In the genomic region with DNA sequence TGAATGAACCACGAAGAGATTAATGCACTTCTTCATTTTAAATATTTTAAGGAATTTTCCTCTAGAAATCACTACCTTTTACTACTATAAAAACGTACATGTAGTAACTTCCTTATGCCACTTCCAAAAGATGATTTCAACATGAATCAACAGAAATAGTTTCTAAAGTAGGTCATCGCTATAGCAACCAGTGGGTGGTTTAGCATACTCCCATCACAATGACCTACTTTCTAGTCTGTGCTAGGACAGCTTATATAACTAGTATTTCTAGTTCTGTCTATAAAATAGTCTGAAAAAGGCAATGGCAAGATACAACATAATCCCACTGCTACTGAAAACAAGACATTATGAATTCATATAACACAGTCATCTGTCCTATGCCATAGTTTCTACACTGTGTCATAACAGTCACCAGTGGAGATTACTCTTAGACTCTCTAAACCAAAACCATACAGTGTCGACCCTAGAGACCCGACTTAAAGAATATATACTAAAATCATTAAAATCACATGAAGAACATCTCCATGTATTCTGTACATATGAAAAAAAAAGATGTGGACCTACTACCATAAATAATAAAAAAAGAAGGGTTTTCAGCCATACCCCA, we compare ENCODE assay signal across 8 mouse cellular contexts. TPM values are rescaled to one million over a fixed set of nuclear protein-coding genes. Genes with fewer than 3 reads are reported as not detected.
A peak's percentile ranks its signal among the peaks of the same experiment; 100 is the strongest.
DNase-seq lines count a peak whose midpoint lies in the region; ATAC-seq and TF ChIP-seq lines count a peak whose summit lies in the region.

No protein-coding gene starts in this region.

- intact Hi-C loops in gastrocnemius, postnatal 36 days (cut with DNase I), result no loop called here
- intact Hi-C loops in left cerebral cortex, postnatal 14 days (cut with DNase I), result no loop called here

- no peaks in the 10 kb centered on the region for H3K27me3 ChIP-seq in midbrain, postnatal 0 days (ENCODE audit: insufficient read depth, low read length)

- no peak for TF ChIP-seq CTCF in midbrain, postnatal 0 days (IDR thresholded peaks at IDR 0.05)

- WGBS in midbrain, postnatal 0 days, result 57% methylated on average over 5 of the region's 5 CpGs

- H3K36me3 ChIP-seq in midbrain, postnatal 0 days (ENCODE audit: insufficient read depth, low read length), result no peaks in the 10 kb centered on the region

- ATAC-seq in midbrain, postnatal 0 days (ENCODE audit: low FRiP score), result peak; percentile 88
- no peak for ATAC-seq in erythroblast, adult 5-6 weeks (replicated peaks; ENCODE audit: low FRiP score, poor library complexity, severe bottlenecking)

- no peak overlapping the region for H3K9ac ChIP-seq in midbrain, postnatal 0 days (replicated peaks; ENCODE audit: low read length, poor library complexity, severe bottlenecking)

- no peaks in the 10 kb centered on the region for H3K4me1 ChIP-seq in midbrain, postnatal 0 days (ENCODE audit: insufficient read depth, low read length)

- no peak overlapping the region for H3K4me2 ChIP-seq in midbrain, postnatal 0 days (ENCODE audit: low read depth, low read length, poor library complexity, severe bottlenecking)

- H3K9me3 ChIP-seq in midbrain, postnatal 0 days (ENCODE audit: low read length), result no peaks in the 10 kb centered on the region

- no peak overlapping the region for H3K4me3 ChIP-seq in midbrain, postnatal 0 days (ENCODE audit: low read depth, low read length)

- peak; percentile 69 for DNase-seq in gastrocnemius, adult 18-20 months (ENCODE audit: low spot score)
- DNase-seq in gastrocnemius, postnatal 36 days, result no peak
- peak; percentile 38 to 88 for DNase-seq in left cerebral cortex, postnatal 14 days (ENCODE audit: low spot score in 2 of 2)
- no peak for DNase-seq in left cerebral cortex, adult 18-20 months (ENCODE audit: low spot score in 2 of 2)
- peak; percentile 19 for DNase-seq in T-cell, adult 2 months (ENCODE audit: low spot score)
- peak; percentile 82 for DNase-seq in midbrain, postnatal 0 days (ENCODE audit: low spot score)
- no peak for DNase-seq in gastrocnemius, adult 8-10 months (ENCODE audit: low spot score in 2 of 2)

- peak overlapping the region; percentile 68; the same call in 1 of the 2 replicates for H3K27ac ChIP-seq in midbrain, postnatal 0 days (ENCODE audit: low read depth, low read length)

RNA-seq across cellular contexts. Expression of gene Cry1, which starts 23.0 kb away (rescaled TPM):
- 10 to 100 TPM; 10.8 to 16.1 TPM for total RNA-seq in gastrocnemius, adult 18-20 months (2021)
- total RNA-seq in gastrocnemius, postnatal 36 days (2021), result 1 to 10 TPM; 8.3 to 8.6 TPM
- 10 to 100 TPM; 15.0 to 18.6 TPM for total RNA-seq in left cerebral cortex, postnatal 14 days (2021)
- 10 to 100 TPM; 23.9 to 33.3 TPM for total RNA-seq in left cerebral cortex, adult 18-20 months (2021)
- 22.1 and 27.8 TPM in 2 replicates for total RNA-seq in midbrain, postnatal 0 days (2014; rRNA removed)
- 30.9 and 34.8 TPM in 2 replicates for polyA plus RNA-seq in midbrain, postnatal 0 days (2015; fragmentation: Nextera tagmentation; extraction: Ambion mirVana)
- 10 to 100 TPM; 11.5 to 13.2 (median 11.8) TPM for total RNA-seq in gastrocnemius, adult 8-10 months (2022)
- total RNA-seq in erythroblast, adult 5-6 weeks (2015; ENCODE audit: low replicate concordance), result 1.0 and 3.7 TPM in 2 replicates
- 3.5 and 4.3 TPM in 2 replicates for total RNA-seq in erythroblast, adult 5-6 weeks (2017; ENCODE audit: low replicate concordance)

RNA-seq across cellular contexts. Expression of gene Mterf2, which starts 34.0 kb away (rescaled TPM):
- 10 to 100 TPM; 11.4 to 15.0 TPM for total RNA-seq in gastrocnemius, adult 18-20 months (2021)
- total RNA-seq in gastrocnemius, postnatal 36 days (2021), result 10 to 100 TPM in 1 of 2 experiments, 1 to 10 TPM in 1; 8.4 to 14.9 TPM
- total RNA-seq in left cerebral cortex, postnatal 14 days (2021), result 10 to 100 TPM; 14.6 to 14.8 TPM
- total RNA-seq in left cerebral cortex, adult 18-20 months (2021), result 10 to 100 TPM; 16.6 to 18.2 TPM
- total RNA-seq in midbrain, postnatal 0 days (2014; rRNA removed), result 32.7 and 39.5 TPM in 2 replicates
- polyA plus RNA-seq in midbrain, postnatal 0 days (2015; fragmentation: Nextera tagmentation; extraction: Ambion mirVana), result 19.8 and 21.3 TPM in 2 replicates
- total RNA-seq in gastrocnemius, adult 8-10 months (2022), result 1 to 10 TPM; 8.0 to 9.5 (median 8.9) TPM
- total RNA-seq in erythroblast, adult 5-6 weeks (2015; ENCODE audit: low replicate concordance), result 0.63 and 4.8 TPM in 2 replicates
- total RNA-seq in erythroblast, adult 5-6 weeks (2017; ENCODE audit: low replicate concordance), result 0.17 TPM in 1 of 2 replicates, not detected in the other

RNA-seq across cellular contexts. Expression of gene Tmem263, which starts 59.4 kb away (rescaled TPM):
- 10 to 100 TPM in 1 of 2 experiments, 1 to 10 TPM in 1; 8.7 to 11.8 TPM for total RNA-seq in gastrocnemius, adult 18-20 months (2021)
- 10 to 100 TPM in 1 of 2 experiments, 1 to 10 TPM in 1; 8.9 to 10.3 TPM for total RNA-seq in gastrocnemius, postnatal 36 days (2021)
- 10 to 100 TPM; 33.7 to 37.5 TPM for total RNA-seq in left cerebral cortex, postnatal 14 days (2021)
- total RNA-seq in left cerebral cortex, adult 18-20 months (2021), result 10 to 100 TPM; 37.8 to 43.6 TPM
- total RNA-seq in midbrain, postnatal 0 days (2014; rRNA removed), result 29.6 and 33.5 TPM in 2 replicates
- polyA plus RNA-seq in midbrain, postnatal 0 days (2015; fragmentation: Nextera tagmentation; extraction: Ambion mirVana), result 44.2 and 46.5 TPM in 2 replicates
- total RNA-seq in gastrocnemius, adult 8-10 months (2022), result 10 to 100 TPM in 2 of 4 experiments, 1 to 10 TPM in 2; 8.4 to 11.2 (median 9.9) TPM
- 6.3 and 7.1 TPM in 2 replicates for total RNA-seq in erythroblast, adult 5-6 weeks (2015; ENCODE audit: low replicate concordance)
- total RNA-seq in erythroblast, adult 5-6 weeks (2017; ENCODE audit: low replicate concordance), result 3.2 and 7.1 TPM in 2 replicates

RNA-seq across cellular contexts. Expression of gene Fhl4, which starts 59.6 kb away (rescaled TPM):
- under 1 TPM; 0.16 to 0.24 TPM for total RNA-seq in gastrocnemius, adult 18-20 months (2021)
- total RNA-seq in gastrocnemius, postnatal 36 days (2021), result under 1 TPM; 0.12 to 0.31 TPM
- total RNA-seq in left cerebral cortex, postnatal 14 days (2021), result under 1 TPM; 0.46 to 0.87 TPM
- under 1 TPM; 0.45 to 0.70 TPM for total RNA-seq in left cerebral cortex, adult 18-20 months (2021)
- total RNA-seq in midbrain, postnatal 0 days (2014; rRNA removed), result 1.7 and 2.0 TPM in 2 replicates
- 2.1 TPM in 2 replicates for polyA plus RNA-seq in midbrain, postnatal 0 days (2015; fragmentation: Nextera tagmentation; extraction: Ambion mirVana)
- total RNA-seq in gastrocnemius, adult 8-10 months (2022), result under 1 TPM in 2 of 4 experiments, not detected in 2; 0.12 to 0.20 TPM
- not detected in 2 replicates for total RNA-seq in erythroblast, adult 5-6 weeks (2015; ENCODE audit: low replicate concordance)
- total RNA-seq in erythroblast, adult 5-6 weeks (2017; ENCODE audit: low replicate concordance), result not detected in 2 replicates

Comparison
In these comparisons a context has a peak if more than half of its experiments do, and no peak if none do; other contexts are left out.
1. DNase-seq: peak in gastrocnemius, adult 18-20 months (single experiment), left cerebral cortex, postnatal 14 days (2 of 2), T-cell, adult 2 months (single experiment) and midbrain, postnatal 0 days (single experiment); none in gastrocnemius, postnatal 36 days (0 of 2), left cerebral cortex, adult 18-20 months (0 of 2) and gastrocnemius, adult 8-10 months (0 of 2).